Mouse (Mus musculus): ENCODE measurements around the gene Herc6.

DNA sequence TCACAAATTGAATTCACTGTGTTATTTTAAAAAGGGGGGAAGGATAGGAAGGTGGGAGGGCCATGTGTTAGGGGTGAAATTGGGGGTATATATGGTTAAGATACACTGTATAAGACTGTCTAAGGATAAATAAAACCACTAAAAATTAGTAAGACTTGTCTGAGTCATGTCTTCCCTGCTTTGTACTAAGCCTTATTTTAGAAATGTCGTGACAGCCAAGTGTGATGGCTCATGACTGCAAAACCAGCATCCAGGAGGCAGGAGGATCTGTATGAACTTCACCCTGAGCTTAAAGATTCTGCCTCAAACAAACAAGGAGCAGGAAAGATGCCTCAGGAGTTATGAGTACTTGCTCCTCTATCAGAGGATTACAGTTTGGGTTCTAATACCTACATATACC is 103.4 kb downstream of the Herc6 start:
- no peak for TF ChIP-seq CTCF (IDR thresholded peaks at IDR 0.05; ENCODE audit: insufficient read depth, low read depth, low read length)
- TF ChIP-seq POLR2A (IDR thresholded peaks at IDR 0.05; ENCODE audit: insufficient read depth, low read depth, low read length), result no peak

Data from olfactory bulb, adult 2 months (tissue).